Mouse (Mus musculus) small intestine, adult 2 months (tissue): ENCODE results near the gene Dhps.

Source experiments
- CTCF ChIP-seq: fragments of 200-500 bp; IDR thresholded peaks from 2 replicates; pipeline ENCODE4 v1.5.1; 2012; ENCODE audit warnings: low read depth, mild to moderate bottlenecking, control low read depth, inconsistent platforms, low read length, moderate library complexity, mixed read lengths; ENCODE audit not compliant: insufficient replicate concordance, insufficient read length; ENCODE audit errors: extremely low read depth
- POLR2A ChIP-seq: fragments of 200-500 bp; IDR thresholded peaks from 2 replicates; pipeline ENCODE4 v1.6.1; 2012; ENCODE audit warnings: low read depth, mild to moderate bottlenecking, control low read depth, inconsistent platforms, low read length, moderate library complexity

DNA sequence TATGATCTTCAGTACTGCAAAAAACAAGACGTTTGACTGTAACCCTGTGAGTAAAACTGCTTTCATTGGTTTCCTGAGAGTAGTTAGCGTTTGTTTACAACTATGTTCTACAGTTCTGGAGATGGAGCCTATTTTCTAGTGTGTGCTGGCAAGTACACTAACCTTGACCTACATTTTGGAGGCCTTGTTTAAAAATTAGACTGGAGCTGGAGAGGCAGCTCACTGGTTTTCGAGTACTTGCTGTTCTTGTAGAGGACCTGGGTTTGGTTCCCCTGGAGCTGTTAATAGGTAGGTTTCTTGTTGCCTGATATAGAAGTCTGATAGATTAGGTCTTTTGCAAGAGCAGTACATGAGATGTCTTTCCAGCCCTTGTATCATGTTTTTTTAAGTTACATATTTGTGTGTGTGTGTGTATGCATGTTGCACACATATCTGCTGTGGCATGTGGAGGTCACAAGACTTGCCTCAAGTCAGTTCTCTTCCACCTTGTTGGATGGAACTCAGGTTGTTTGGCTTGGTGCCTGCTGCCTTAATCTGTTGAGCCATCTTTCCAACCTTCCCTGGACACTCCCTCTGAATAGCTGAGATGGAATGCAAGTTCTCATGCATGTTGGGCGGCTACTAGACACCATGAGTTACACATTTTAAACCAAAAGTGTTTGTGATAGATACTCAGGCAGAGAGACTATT lies 38.8 kb upstream of the Dhps start:
- no peak for TF ChIP-seq POLR2A
- no peak for TF ChIP-seq CTCF
